Mouse (Mus musculus) forelimb bud, embryonic 11.5 days (tissue): ENCODE results near the gene Gm20388.
A peak's percentile ranks its signal among the peaks of the same experiment; 100 is the strongest.

Experiments
- DNase-seq: peaks from one replicate; pipeline ENCODE4 v3.0.0-alpha.2; 2012; ENCODE audit warnings: low read depth, low spot score

The Gm20388 gene

DNA sequence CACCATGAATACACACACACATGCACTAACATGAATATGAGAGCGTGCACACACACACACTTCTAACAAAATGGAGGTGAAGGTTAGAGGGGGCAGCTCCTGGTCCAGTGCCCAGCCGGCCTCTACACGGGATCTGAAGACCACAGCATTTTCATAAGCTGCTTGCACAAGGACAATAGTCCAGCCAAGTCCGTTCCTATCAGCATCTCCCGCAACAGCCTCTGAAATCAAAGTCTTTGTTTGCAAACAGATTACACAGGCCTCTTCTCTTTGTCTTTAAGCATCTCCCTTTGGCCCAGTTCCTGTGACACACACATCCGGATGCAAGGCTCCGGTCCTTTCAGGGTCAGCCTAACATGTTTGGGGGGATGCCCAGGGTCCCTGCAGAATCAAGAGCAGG, 1958.3 kb downstream of the Gm20388 start:
- no peak for DNase-seq

DNA sequence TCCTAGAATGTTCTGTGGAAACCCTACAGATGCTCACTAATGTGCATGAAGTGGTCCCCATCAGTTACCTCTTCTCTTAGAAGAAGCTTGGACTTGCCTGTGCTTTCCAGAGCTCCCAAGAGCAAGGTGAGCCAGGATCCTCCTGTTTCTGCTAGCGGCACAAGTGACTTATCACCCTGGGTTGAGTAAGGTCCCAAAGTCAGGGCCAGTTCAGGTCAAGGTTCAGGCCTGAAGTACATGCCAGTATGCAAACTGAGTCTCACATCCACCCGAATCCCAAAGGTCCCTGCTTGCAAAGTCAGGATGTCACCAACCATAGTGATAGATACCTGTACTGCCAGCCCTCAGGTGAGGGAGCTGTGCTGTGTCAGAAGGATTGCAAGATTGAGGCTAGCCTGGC, 1959.5 kb downstream of the Gm20388 start:
- DNase-seq, result no peak

DNA sequence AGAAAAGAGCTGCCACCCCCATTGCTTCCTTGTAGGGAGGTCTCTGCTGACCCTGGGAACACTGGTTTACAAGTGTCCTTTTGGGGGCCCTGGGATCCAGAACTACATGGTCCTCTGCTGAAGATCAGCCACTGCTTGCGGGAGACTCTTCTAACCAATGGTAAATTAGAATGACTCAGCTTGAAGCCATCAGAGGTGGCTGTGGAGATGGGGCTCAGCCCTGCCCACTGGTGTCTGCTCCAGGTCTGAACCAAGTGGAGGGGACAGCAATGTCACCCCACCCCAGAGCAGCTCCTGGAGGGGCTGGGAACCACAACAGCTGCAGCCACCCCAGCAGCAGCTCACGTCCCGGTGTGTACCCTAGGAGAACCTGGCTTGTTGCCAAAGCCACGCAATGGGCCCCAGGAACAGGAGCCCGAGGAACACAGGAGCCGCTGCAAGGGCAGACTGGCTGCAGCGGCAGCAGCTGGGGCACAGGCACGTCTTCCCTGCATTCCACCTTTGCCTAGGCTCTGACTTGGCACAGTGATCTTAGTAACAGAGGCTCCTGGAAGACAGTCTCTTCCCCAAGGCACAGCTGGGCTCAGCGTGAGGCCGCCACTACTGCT, 1961.3 kb downstream of the Gm20388 start:
- no peak for DNase-seq

DNA sequence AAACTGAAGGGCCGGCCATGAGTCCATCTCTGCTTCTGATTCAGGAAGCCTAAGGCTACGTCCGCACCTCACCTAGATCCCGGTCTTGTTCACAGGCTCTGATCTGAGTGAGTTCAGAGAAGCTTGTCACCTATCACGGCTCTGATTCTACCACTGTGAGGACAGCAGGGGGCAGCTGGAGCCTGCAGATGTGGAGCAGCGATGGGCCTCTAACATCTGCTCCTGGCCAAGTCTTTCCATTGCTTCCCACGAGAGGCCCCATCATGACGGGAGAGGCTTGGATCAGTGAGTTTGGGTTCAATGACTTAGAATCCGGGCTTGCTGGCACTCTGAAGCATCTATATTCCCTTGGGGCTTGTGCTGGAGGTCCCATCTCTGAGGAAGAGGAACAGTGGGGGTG, 1963.4 kb downstream of the Gm20388 start:
- no peak for DNase-seq

DNA sequence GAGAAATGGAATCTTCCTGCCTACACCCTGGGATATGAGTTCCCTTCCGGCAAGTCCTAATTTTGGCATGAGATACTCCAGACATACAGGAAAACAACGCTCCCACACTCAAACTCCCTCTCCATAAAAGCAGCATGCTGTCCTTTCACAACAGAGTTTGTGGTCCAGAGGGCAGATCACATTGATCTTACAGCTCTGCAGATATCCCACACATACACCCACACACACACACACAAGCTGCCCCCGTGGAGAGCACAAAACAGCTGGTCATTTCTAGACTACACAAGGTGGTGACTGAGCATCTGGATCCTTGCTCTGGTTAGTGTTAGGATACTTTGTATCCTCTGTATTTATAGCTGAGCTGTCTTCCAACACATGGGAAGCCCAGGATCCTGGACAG, 1964.4 kb downstream of the Gm20388 start:
- DNase-seq, result no peak

DNA sequence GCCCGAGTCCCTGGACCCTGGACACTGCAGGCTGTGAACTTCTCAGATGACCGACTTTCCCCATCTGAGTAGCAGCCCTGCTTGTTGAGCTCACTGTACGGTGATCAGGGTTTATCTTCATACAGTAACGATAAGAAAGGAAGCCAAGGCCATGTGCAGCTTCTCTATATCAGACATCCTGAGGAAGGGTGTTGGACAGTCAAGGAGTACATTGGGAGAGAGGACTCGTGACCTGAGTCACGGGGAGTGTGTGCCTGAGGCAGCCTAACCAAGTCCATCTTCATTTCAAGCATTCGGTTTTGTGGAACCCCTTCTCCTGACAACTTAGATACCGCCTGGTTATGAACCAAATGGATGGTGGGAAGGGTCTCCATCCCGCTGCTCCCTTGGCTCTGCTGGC, 1964.9 kb downstream of the Gm20388 start:
- no peak for DNase-seq

DNA sequence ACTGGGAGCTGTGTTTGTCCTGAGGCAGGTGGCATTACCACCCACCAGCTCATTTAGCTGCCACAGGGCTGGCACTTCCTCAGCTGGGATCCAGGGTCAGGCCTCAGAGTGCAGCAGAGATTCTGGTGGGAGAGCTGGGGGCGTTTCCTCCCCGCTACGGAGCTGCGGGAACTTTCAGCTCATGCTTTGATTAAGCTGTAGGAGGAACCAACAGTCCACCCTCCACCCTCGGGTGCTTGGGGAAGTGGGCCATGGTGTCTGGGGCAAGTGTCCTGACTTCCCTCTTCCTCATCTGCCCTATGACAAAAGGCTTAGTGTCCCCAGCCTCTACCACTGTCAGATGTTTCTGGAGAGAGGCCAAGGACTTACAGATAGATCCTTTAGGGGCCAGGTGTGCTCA, 1966.6 kb downstream of the Gm20388 start:
- DNase-seq, result no peak

DNA sequence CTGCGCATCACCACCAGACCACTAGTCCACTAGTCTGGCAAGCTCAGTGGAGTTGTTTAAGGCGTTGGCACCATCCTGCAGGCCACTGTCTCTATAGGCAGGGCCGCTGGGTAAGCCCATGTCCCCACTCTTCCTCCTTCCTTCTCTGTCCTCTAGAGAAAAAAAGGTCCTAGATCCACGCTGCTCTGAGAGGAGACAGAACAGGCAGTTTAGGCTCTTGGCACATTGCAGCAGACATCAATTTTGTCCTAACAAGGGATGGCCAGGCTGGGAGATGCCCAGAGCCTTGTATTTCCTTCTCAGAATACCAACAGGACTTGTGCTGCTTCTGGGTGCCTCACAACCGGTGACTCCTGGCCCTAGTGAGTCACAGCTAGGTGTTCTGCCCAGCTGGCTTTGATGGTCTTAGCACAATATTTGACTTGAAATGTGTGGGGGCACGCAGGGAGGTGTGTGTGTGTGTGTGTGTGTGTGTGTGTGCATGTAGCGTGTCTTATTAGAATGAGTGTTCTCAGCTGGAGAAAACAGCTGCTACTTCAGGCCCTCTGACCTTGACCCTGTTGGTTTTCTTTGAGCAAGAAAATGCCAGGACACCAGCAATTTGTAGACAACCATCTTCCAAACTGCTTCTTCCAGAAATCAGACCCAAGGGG, 1967.3 kb downstream of the Gm20388 start:
- DNase-seq, result no peak

DNA sequence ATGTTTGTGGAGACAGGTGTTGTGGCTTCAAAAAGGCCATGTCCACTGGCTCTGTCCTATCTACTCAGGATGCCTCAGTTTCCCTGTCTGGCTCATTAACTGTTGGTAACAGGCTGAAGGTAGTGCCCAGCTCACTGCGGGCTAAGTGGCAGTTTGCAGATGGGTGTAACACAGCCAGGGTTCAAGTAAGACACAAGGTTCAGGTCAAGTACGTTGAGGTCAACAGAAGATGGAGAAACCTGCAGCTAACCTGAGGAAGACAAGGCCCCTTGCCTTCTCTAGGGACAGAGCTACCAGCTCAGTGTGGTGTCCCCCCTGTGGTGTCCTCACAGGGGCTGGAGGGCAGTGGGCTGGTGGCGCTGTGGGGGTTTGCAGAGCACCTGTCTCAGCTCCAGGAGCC, 1969.1 kb downstream of the Gm20388 start:
- no peak for DNase-seq

DNA sequence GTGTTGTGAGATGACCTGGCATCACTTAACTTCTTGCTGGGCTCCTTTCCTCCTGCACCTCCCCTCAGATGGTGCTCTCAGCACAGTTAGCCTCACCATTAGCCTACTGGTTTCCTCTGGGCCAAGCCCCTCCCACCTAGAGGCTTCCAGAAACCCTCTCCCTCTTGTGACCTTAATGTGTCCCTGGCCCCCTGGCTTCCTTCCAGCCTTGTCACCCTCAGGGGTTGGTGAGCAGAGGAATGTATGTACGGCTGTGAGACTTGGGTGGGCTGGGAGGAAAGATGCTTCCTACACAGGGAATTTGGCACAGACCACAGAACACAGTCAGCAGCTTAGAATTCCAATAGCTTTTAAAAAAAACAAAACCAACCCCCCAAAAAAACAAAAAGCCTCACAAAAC, 1970.2 kb downstream of the Gm20388 start:
- no peak for DNase-seq

DNA sequence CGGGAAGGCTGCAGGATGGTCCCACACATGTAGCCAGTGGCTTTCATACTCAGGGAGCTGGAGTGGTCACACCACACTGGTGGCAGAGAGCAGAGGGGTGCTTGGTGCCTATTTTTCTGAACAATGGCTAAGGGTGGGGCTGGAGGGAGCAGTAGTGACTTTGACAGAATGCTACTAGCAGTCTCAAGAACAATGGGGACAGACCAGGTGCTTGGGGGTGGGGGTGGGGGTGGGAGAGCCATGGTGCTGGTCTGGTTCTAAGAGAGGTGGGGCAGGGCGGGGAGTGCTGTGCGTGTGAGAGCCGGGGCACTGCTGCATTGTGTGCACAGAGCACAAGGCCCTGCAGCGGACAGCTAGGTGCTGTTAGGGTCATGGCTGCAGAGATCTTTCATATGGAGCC, 1971.3 kb downstream of the Gm20388 start:
- no peak for DNase-seq

DNA sequence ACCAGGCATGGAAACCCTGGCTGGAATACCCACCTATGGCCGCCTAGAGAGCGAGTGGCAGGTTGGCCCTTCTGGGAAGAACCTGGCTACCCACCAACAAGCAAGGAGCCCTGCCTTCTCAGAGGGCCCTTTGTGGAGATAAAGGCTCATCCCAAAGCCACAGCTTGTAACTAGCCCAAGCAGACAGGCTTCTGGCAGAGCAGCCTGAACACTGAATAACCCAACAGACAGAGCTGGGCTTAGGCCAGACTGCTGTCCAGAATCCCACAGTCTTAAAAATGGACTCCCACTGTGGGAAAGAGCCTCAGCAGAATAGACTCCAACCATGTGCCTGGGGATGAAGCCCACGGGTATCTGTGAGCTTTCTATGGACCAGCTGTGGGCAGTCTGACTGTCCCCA, 1973.5 kb downstream of the Gm20388 start:
- no peak for DNase-seq

DNA sequence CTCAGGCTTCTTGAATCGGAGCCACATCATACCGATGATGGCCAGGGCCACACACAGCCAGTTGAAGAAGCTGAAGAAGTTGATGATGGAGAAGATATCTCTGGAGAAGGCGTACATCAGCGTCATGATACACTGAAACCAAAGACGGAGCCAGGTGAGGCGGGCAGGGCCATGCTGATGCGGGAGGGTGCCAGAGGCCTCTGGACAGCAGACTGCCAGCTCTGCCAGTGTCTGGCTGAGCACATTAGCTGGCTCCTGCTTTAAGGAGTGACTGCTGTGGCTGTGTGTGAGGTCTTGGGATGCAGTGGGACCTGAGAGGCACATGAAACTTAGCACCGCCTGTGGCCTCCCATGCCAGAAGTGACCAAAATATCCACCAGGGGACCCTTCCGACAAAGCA, 1974.4 kb downstream of the Gm20388 start:
- no peak for DNase-seq

DNA sequence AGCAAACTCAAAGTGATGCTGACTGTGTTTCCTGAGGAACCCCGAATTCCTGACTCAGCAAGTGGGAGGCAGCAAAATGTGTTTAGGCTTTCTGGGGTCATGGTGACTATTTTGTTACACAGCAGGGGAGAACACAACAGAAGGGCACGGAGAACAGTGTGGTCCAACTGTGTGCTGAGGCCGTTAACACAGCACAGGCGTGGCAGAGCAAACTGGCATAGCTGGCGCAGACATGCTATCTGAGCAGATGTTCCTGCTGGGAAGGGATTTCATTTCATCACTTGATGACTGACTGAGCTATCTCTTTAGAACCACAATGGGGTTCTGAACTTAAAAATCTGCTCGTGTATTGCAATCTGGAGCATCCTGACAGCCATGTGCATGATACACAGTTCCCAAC, 1974.8 kb downstream of the Gm20388 start:
- DNase-seq, result no peak

DNA sequence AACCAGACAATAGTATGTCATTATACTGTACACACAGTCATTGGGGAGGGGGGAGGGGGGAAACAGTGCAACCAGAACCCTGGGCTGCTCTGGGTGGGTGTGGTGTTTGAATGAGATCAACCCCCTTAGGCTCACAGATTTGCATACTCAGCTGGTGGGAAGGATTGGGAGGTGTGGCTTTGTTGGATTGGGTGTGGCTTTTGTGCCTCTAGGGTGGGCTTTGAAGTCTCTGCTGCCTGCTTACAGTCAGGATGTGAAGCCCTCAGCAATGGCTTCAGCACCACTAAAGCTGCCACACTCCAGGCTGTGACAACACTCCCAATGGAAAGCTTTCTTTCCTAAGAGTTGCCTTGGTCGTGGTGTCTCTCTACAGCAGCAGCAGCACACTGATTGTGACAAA, 1976.9 kb downstream of the Gm20388 start:
- DNase-seq, result no peak

DNA sequence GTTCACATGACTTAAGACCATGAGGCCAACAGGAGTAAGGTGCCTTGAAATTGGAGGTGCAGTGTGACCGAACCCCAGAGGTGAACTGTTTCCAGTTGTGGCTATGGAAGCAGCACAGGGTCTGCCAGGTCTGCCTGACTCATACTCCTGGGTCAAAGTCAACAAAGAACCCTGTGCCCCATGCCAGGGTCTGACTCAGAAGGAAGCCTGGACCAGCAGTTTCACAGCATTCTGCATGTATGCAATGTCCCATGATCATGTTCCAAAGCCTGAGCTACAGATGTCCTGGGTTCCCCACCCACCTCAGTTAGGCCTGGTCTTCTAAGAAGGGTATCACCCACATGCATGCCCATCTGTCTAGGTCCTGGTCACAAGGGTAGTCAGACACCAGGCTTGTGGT, 1978.7 kb downstream of the Gm20388 start:
- no peak for DNase-seq

DNA sequence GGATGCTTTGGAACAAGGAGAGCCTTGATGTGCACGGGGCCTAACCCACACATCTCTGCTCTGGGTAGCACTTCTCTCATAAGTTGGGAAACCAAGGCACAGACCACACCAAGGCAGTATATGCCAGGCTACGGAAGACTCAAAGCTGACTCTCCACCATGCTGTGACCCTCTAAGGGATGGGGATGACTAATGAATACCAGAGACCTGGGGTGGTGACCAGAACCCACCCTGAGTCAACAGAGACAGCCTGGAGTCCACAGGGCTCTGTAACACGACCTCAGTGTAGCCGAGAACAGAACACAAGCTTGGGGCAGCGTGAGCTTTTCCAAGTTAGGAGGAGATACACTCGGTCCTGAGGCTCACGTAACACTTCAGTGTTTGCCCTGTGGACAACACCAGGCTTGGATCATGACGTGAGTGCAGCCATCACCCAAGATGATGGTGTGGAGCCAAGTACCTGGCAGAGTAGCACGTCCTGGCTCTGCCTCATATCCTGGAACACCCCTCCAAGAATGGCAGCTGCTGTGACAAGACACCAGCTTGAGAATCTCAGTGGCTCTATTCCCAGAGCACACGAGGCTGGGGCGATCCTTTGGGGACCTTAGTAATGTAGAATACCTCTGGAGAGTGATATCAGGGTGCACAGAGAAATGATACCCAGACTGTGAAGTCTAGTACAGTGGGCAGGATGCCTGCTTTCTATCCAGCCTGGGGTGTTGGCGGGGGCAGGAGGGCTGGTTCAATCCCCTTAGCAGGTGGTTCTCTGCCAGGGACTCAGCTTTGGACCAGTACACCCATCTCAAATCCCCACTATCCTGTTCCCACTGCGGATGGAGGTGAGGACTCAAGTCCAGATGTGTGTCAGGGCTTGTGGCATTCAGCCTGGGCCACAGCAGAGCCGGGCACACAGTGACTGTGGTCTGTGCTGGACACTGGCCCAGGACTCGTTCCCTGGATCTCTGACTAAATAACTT, 1979.5 kb downstream of the Gm20388 start:
- no peak for DNase-seq

DNA sequence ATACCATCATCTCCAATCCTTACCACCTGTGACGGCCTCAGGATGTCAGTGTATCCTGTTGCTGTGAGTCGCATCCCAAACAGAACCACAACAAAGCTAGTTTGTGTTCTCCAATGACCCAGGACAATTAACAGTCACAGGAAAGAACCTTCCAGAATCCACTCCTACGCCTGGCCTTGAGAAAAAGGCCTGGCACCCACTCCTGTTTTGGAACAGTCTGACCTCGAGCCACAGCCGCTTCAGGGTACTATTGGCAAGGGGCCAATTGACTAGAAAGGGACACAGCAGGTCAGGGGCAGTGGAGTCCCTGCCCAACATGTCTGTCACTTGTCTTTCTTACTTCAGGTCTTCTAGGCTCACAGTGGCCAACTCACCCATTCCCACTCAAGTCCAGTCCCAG, 1982.2 kb downstream of the Gm20388 start:
- no peak for DNase-seq

DNA sequence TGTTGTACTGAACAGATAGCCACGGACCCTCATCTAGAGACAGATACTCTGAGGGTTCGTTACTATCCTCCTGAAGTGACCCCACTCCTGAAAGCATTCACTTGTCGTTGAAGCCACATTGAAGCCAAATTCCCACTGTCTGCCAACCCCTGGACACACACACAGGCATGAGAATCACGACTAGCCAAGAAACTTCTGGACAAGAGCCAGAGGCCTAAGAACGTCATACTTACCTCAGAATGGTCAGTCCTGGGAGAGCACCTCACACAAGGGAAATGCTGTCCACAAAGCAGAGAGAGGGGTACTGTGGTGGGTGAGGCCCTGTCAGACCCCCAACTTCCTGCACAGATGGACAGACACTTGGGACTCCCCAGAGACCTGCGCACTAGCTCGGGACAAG, 1985.3 kb downstream of the Gm20388 start:
- no peak for DNase-seq

DNA sequence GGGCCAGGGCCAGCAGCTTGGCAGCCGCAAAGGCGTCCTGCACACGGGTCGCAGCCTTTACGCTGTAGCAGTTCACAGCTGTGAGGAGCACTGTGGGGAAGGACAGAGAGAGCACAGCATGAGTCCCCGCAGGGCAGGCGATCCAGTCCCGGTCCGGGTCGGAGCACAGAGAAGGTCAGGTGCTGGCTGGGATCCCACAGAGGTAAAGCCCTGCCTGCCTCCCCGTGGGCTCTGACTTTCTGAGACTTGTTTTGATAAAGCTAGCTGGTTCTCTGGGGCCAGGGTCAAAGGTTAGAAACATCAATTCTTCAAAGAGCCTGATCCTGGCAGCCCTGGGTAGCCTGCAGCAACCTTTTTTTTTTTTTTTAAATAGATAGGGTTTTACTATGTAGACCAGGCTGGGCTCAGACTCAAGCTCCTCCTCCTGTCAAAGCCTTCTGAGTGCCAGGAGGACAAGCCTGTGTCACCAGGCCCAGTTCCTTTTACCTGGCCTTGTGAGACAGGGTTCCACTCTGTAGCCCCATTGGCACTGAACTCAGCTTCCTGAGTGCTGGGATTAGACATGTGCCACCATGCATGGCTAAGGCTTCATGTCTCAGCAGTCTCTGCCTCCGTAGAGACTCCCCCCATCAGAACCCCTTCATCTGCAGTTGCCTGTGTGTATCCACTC, 1986.0 kb downstream of the Gm20388 start:
- no peak for DNase-seq

DNA sequence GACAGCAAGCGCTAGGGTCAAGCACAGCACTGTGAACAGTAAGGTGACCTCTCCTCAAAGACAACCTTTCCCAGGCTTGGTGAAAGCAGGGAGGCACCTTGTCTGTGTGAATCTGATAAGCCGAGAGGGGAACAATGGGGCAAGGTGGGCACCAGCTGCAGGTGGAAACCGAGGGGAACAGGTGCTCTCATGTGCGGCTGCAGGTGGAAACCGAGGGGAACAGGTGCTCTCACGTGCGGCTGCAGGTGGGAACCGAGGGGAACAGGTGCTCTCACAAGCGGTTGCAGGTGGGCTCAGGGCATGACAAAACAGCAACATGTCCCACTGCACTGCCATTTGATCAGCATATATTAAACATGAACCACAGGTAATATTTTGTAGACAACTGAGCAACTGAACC, 1986.6 kb downstream of the Gm20388 start:
- DNase-seq, result no peak

DNA sequence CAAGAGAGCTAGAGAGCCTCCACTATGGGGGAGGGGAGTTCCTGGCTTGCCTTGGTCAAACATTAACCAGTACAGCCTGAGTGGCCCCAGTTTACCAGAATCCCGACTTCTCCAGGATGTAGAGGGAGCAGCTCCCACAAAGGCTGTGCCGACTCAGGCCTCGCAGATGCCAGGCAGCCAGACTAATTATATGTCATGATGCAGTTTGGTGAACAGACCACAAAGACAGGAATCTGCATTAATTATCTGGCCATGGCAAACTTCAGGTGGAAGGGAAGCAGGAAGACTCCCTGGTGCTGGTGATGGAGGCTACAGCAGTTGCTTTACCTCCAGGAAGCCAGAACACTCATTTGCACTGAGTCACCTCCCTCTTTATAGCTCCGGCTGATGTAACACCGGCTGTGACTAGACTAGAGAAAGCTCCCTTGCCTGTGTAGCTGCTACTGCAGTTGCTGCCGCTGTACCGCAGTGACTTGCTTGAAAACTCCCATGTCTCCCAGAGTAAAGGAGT, 1987.3 kb downstream of the Gm20388 start:
- peak; percentile 55 for DNase-seq
